In the genomic region with DNA sequence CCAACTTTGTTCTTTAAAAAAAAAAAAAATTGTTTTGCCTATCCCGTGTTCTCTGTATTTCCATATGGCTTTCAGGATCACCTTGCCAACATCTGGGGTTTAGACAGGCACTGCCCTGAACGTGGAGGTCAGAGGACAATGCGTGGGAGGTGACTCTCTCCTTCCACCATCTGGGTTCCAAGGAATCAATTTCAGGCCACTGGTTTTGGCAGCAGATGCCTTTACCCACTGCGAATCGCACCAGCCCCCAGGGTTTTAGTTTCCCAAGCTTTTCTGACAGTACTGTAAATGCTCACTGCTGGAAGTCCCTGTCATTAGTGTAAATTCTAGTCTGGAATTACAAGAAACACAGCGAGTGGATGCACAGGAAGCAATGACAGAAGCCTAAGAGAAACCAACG, we compare ENCODE assay signal across 24 mouse cellular contexts. TPM values are rescaled to one million over a fixed set of nuclear protein-coding genes. Genes with fewer than 3 reads are reported as not detected.
DNase-seq lines count a peak whose midpoint lies in the region; ATAC-seq and TF ChIP-seq lines count a peak whose summit lies in the region.
"Had no signal": no experiment of that assay in that cellular context is flagged by ENCODE, and none has a peak within 500 bp of the region (broad histone marks: within the 10 kb centered on the region; RNA-seq: fewer than 3 reads in every experiment).

No protein-coding gene starts in this region.

- no peak overlapping the region for H3K9ac ChIP-seq in kidney, postnatal 0 days (ENCODE audit: low read depth, low read length)
- no peak overlapping the region for H3K9ac ChIP-seq in kidney, embryonic 16.5 days (replicated peaks; ENCODE audit: low read length)
- H3K9ac ChIP-seq: embryonic facial prominence, embryonic 15.5 days; forebrain, embryonic 15.5 days; hindbrain, embryonic 12.5 days had no signal

- 38% methylated on average over 7 of the region's 7 CpGs for WGBS in kidney, postnatal 0 days
- WGBS in kidney, embryonic 16.5 days, result 31% methylated on average over 7 of the region's 7 CpGs

- no peak overlapping the region for H3K27ac ChIP-seq in kidney, postnatal 0 days
- H3K27ac ChIP-seq in kidney, embryonic 16.5 days (ENCODE audit: low read length), result no peak overlapping the region
- H3K27ac ChIP-seq: embryonic facial prominence, embryonic 15.5 days; forebrain, embryonic 10.5 days; forebrain, embryonic 15.5 days; heart, embryonic 10.5 days; hindbrain, embryonic 12.5 days had no signal

- no peak overlapping the region for H3K4me2 ChIP-seq in kidney, postnatal 0 days (ENCODE audit: low read length)
- H3K4me2 ChIP-seq in kidney, embryonic 16.5 days (replicated peaks; ENCODE audit: low read depth, low read length), result no peak overlapping the region
- H3K4me2 ChIP-seq: embryonic facial prominence, embryonic 15.5 days; forebrain, embryonic 15.5 days; hindbrain, embryonic 12.5 days had no signal

- no peaks in the 10 kb centered on the region for H3K27me3 ChIP-seq in kidney, postnatal 0 days (ENCODE audit: insufficient read depth, low read length)
- H3K27me3 ChIP-seq in kidney, embryonic 16.5 days (ENCODE audit: insufficient read depth, low read length), result no peaks in the 10 kb centered on the region
- H3K27me3 ChIP-seq: embryonic facial prominence, embryonic 15.5 days; forebrain, embryonic 15.5 days; hindbrain, embryonic 12.5 days had no signal

- H3K36me3 ChIP-seq in kidney, postnatal 0 days (ENCODE audit: insufficient read depth, low read length), result no peaks in the 10 kb centered on the region
- no peaks in the 10 kb centered on the region; the same call in 1 of the 2 replicates for H3K36me3 ChIP-seq in kidney, embryonic 16.5 days (ENCODE audit: insufficient read depth, low read length)
- H3K36me3 ChIP-seq: embryonic facial prominence, embryonic 15.5 days; forebrain, embryonic 15.5 days; heart, embryonic 10.5 days; hindbrain, embryonic 12.5 days had no signal

- H3K4me1 ChIP-seq in kidney, postnatal 0 days (replicated peaks; ENCODE audit: insufficient read depth, low read length), result peaks cover 5% of the 10 kb centered on the region; the same call in 1 of the 2 replicates
- peaks cover 37% of the 10 kb centered on the region for H3K4me1 ChIP-seq in kidney, embryonic 16.5 days (ENCODE audit: insufficient read depth, low read length)

- peak; percentile 19 to 20 for DNase-seq in cerebellum, postnatal 10 days
- DNase-seq in kidney, postnatal 0 days (ENCODE audit: low spot score), result peak; percentile 69
- peak; percentile 68 for DNase-seq in Muller cell, postnatal 12 days (ENCODE audit: inconsistent ontology term)
- DNase-seq in retina, embryonic 14.5 days (ENCODE audit: low spot score), result peak; percentile 37
- no peak for DNase-seq in right cerebral cortex, postnatal 10 days (ENCODE audit: low spot score in 2 of 2)
- DNase-seq: adrenal gland, adult 2 months; adrenal gland, postnatal 25 days; B cell, adult 2 months; cerebellum, adult 2 months; cerebellum, postnatal 14 days; heart, adult 18-20 months; heart, postnatal 10 days; heart, postnatal 4 days had no signal

- H3K4me3 ChIP-seq in kidney, postnatal 0 days (replicated peaks; ENCODE audit: low read depth, low read length), result no peak overlapping the region
- H3K4me3 ChIP-seq in kidney, embryonic 16.5 days (ENCODE audit: low read length), result no peak overlapping the region
- H3K4me3 ChIP-seq: embryonic facial prominence, embryonic 15.5 days; erythroblast, embryonic 14.5 days; forebrain, embryonic 10.5 days; forebrain, embryonic 15.5 days; heart, embryonic 10.5 days; hindbrain, embryonic 12.5 days had no signal

- no peak for ATAC-seq in cerebellum, adult (ENCODE audit: insufficient number of reproducible peaks, low FRiP score, low TSS enrichment)
- ATAC-seq in kidney, postnatal 0 days (replicated peaks; ENCODE audit: low FRiP score, low read depth), result no peak
- no peak for ATAC-seq in kidney, embryonic 16.5 days (ENCODE audit: low FRiP score, low TSS enrichment)
- ATAC-seq: CD4-positive, CD25-positive, alpha-beta regulatory T cell, adult 4 months; forebrain, embryonic 15.5 days; hindbrain, embryonic 16.5 days had no signal

- no peaks in the 10 kb centered on the region for H3K9me3 ChIP-seq in kidney, postnatal 0 days (replicated peaks; ENCODE audit: low read length)
- no peaks in the 10 kb centered on the region for H3K9me3 ChIP-seq in kidney, embryonic 16.5 days (ENCODE audit: low read length)
- H3K9me3 ChIP-seq: embryonic facial prominence, embryonic 15.5 days; forebrain, embryonic 10.5 days; forebrain, embryonic 15.5 days; G1E; heart, embryonic 10.5 days; hindbrain, embryonic 12.5 days had no signal

- no peak for TF ChIP-seq CTCF in kidney, postnatal 0 days (IDR thresholded peaks at IDR 0.05; ENCODE audit: low read depth)

RNA-seq across cellular contexts. Expression of gene Foxp1, which starts 41.0 kb away (rescaled TPM):
- polyA plus RNA-seq in kidney, postnatal 0 days (2015; fragmentation: Nextera tagmentation; extraction: Ambion mirVana), result 37.1 and 38.0 TPM in 2 replicates
- 36.4 and 37.2 TPM in 2 replicates for polyA plus RNA-seq in kidney, embryonic 16.5 days (2015; fragmentation: Nextera tagmentation; extraction: Ambion mirVana)

Comparison
In these comparisons a context has a peak if more than half of its experiments do, and no peak if none do; other contexts are left out.
1. DNase-seq: peak in cerebellum, postnatal 10 days (2 of 2), kidney, postnatal 0 days (single experiment), Muller cell, postnatal 12 days (single experiment) and retina, embryonic 14.5 days (single experiment); none in right cerebral cortex, postnatal 10 days (0 of 2).